Mouse (Mus musculus) layer of hippocampus, postnatal 10 days (tissue): ENCODE measurements around the gene Iqcc. TPM values are rescaled to one million over a fixed set of nuclear protein-coding genes. Genes with fewer than 3 reads are reported as not detected.
A peak's percentile ranks its signal among the peaks of the same experiment; 100 is the strongest.

Experiments used
- DNase-seq, 2 experiments: peaks; one replicate each; pipeline ENCODE4 v3.0.0; 2021; ENCODE audit warnings: low spot score in 2 of 2
- total RNA-seq, 2 experiments: library from RNA; stranded (reverse); gene quantifications; 2 replicates each; pipeline ENCODE4 v1.2.3; 2021

Iqcc gene
- total RNA-seq, 2 experiments from 2014 or later: 27.5 to 27.6 TPM

- DNase-seq: no peak
Observed at GRCm38 (mm10) chr4:129580347-129580746, 38.6 kb downstream of the Iqcc start.

DNA sequence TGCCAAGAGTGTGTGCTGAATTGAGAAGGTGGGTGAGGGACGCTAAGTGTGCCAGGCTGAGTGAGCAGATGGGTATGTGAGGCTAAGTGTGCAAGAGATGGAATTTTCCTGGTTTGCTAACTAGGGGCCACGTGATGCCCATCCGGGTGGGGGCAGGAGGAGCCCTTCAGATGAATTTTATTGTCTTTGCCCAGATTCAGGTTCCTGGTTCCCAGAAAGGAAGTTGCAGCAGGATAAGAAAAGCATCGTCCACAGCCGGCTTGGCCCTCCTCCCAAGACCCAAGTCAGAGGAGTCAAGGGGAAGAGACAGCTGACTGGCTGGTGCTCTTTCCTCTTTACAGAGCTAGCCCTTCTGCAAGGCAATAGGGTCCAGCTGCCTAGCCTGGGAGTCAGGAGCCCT is 40.4 kb downstream of the Iqcc start, which contains the start of gene Fam167b:
Gene Fam167b, minus strand, starts transcription at position 84 of the 400 bp plus-strand sequence.
- DNase-seq: no peak

DNA sequence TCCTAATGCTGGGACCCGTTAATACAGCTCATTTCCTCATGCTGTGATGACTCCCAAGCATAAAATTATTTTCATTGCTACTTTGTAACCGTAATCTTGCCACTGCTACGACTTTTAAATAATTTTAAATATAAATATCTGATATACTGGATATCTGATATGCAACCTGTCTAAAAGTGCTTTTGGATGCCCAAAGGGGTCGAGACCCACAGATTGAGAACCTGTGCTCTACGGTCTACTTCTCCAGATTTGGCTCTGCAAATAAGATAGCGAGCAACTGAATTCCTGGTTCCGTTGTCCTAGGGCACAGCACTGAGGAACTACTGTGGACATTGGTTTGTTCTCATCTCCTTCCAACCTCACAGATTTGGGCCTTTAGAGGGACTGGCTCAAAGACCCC is 41.2 kb downstream of the Iqcc start:
- no peak for DNase-seq

- peak; percentile 77 to 78 for DNase-seq
Observed at GRCm38 (mm10) chr4:129576863-129577491, 41.9 kb downstream of the Iqcc start.

GRCm38 (mm10) chr4:129575171-129575844 is 43.6 kb downstream of the Iqcc start:
- no peak for DNase-seq

- DNase-seq: no peak
Observed at GRCm38 (mm10) chr4:129573430-129573829, 45.5 kb downstream of the Iqcc start, which contains the start of gene Lck. Gene Lck, minus strand, starts transcription at chr4:129573641.

DNA sequence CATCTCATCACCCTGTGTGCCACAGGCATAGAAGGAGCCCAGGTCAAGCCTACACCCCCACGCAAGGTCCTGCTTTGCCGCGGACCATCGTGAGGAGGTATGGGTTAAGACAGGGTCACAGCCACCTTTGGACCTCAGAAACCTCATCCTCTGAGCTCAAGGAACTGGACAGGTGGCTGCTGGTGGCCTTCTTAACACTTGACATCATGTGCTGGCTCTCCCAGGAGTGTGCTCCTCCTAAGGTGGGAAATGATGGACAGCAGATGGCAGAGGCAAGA is 45.9 kb downstream of the Iqcc start:
- no peak for DNase-seq

GRCm38 (mm10) chr4:129572236-129573092 is 46.4 kb downstream of the Iqcc start:
- DNase-seq: no peak

- no peak for DNase-seq
Observed at GRCm38 (mm10) chr4:129571551-129572084, 47.3 kb downstream of the Iqcc start.

GRCm38 (mm10) chr4:129570028-129570427 is 48.9 kb downstream of the Iqcc start:
- DNase-seq: no peak

DNA sequence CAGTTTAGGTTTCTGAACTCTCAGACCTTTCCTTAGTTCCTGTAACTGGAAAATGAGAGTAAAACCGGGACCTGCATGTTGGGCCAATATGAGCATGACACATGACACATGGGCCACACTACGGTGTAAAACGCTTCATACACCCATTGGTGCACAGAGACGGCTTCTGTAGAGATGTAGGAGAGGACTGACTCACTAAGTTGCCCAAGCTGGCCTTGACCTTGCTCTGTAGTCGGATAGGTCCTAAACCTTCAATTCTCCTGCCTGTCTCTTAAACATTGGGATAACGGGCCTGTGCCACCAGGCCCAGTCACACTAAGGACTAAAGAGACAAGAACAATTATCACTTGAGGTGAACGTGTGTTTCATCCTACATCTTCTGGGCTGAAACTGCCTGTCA is 50.5 kb downstream of the Iqcc start:
- no peak for DNase-seq

- DNase-seq: no peak
Observed at GRCm38 (mm10) chr4:129565139-129565538, 53.8 kb downstream of the Iqcc start.

Other genes starting within 250 kb of the Iqcc start
- gene Zbtb8a, start 241.0 kb downstream of the Iqcc start, total RNA-seq: 1 to 10 TPM; 7.8 to 8.0 TPM
- 1 to 10 TPM; 4.4 to 5.1 TPM for gene Zbtb8b, start 178.2 kb downstream of the Iqcc start, total RNA-seq
- gene Bsdc1, start 157.5 kb downstream of the Iqcc start, total RNA-seq: 10 to 100 TPM; 41.4 to 46.9 TPM
- under 1 TPM; 0.37 to 0.51 TPM for gene Tssk3, start 128.1 kb downstream of the Iqcc start, total RNA-seq
- gene Fam229a, start 127.9 kb downstream of the Iqcc start, total RNA-seq: 1 to 10 TPM; 1.0 to 2.0 TPM
- 100 to 1,000 TPM; 713 to 734 TPM for gene Marcksl1, start 105.5 kb downstream of the Iqcc start, total RNA-seq
- 10 to 100 TPM; 40.5 to 40.9 TPM for gene Hdac1, start 76.4 kb downstream of the Iqcc start, total RNA-seq
- gene Lck, start 45.5 kb downstream of the Iqcc start, total RNA-seq: 1 to 10 TPM; 9.1 to 9.3 TPM
- not detected for gene Fam167b, start 40.5 kb downstream of the Iqcc start, total RNA-seq
- 100 to 1,000 TPM; 136 to 140 TPM for gene Eif3i, start 18.5 kb downstream of the Iqcc start, total RNA-seq
- gene Tmem234, start 18.4 kb downstream of the Iqcc start, total RNA-seq: 10 to 100 TPM; 95.6 to 99.1 TPM
- 1 to 10 TPM; 3.1 to 5.3 TPM for gene Dcdc2b, start 4.8 kb downstream of the Iqcc start, total RNA-seq
- gene Ccdc28b, start 4.8 kb upstream of the Iqcc start, total RNA-seq: 100 to 1,000 TPM; 123 to 140 TPM
- 10 to 100 TPM; 41.4 to 46.8 TPM for gene Txlna, start 22.0 kb upstream of the Iqcc start, total RNA-seq
- 10 to 100 TPM; 74.7 to 90.0 TPM for gene Kpna6, start 53.7 kb upstream of the Iqcc start, total RNA-seq
- gene Tmem39b, start 77.7 kb upstream of the Iqcc start, total RNA-seq: 10 to 100 TPM; 13.0 to 13.1 TPM
- 100 to 1,000 TPM in 1 of 2 experiments, 10 to 100 TPM in 1; 99.3 to 108 TPM for gene Khdrbs1, start 123.2 kb upstream of the Iqcc start, total RNA-seq
- gene Ptp4a2, start 192.1 kb upstream of the Iqcc start, total RNA-seq: 100 to 1,000 TPM; 125 to 136 TPM